Mouse (Mus musculus) C2C12 (cell line): ENCODE data around the gene Epn3.

Source experiments
- CEBPB ChIP-seq: IDR thresholded peaks from one replicate; pipeline ENCODE4 v1.6.1; 2011; ENCODE audit warnings: low read depth, mild to moderate bottlenecking, control low read depth, moderate library complexity
- CTCF ChIP-seq: IDR thresholded peaks from one replicate; pipeline ENCODE4 v1.5.1; 2011; ENCODE audit not compliant: control insufficient read depth, insufficient read depth, insufficient read length
- FOSL1 ChIP-seq: IDR thresholded peaks from one replicate; pipeline ENCODE4 v1.8.0; 2011; ENCODE audit warnings: mild to moderate bottlenecking, low read length; ENCODE audit not compliant: poor library complexity, insufficient read depth, severe bottlenecking
- MAX ChIP-seq: IDR thresholded peaks from one replicate; pipeline ENCODE4 v1.6.1; 2011; ENCODE audit warnings: mild to moderate bottlenecking, control low read depth
- MYOD1 ChIP-seq: IDR thresholded peaks from one replicate; pipeline ENCODE4 v1.6.1; 2011; ENCODE audit warnings: low read depth; ENCODE audit not compliant: control insufficient read depth, insufficient read length
- USF1 ChIP-seq: IDR thresholded peaks from one replicate; pipeline ENCODE4 v1.6.1; 2011; ENCODE audit warnings: low read depth, mild to moderate bottlenecking, control low read depth, moderate library complexity

DNA sequence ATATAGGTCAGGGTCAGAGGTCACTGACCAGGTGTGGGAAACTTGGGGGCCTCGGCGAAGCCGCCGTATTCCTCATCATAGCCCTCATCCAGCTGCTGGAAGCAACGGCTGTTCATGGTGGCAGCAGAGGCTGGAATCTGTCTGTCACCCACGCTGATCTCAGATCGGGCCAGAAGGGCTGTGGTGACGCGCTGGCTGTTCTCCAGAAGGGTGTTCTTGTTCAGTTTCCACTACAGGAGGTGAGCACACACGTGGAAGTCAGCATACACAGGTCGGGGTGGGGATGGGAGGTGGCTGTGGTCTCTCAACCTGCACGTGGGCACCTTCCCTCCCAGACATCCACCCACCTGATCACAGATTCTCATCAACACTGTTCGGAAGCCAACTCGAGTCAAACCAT lies 15.9 kb downstream of the Epn3 start:
- TF ChIP-seq CTCF = no peak
- no peak for TF ChIP-seq MAX
- no peak for TF ChIP-seq USF1
- no peak for TF ChIP-seq CEBPB
- TF ChIP-seq MYOD1 = no peak
- no peak for TF ChIP-seq FOSL1
